Mouse (Mus musculus): ENCODE results near the gene Sectm1b. TPM values are rescaled to one million over a fixed set of nuclear protein-coding genes. Genes with fewer than 3 reads are reported as not detected.
"Not testable (repeated sequence)": the region's sequence is repeated elsewhere in the genome, so short reads cannot be mapped to it uniquely, and the experiment has no call there.

Gene Sectm1b
- polyA plus RNA-seq, 1 experiment, result not detected

DNA sequence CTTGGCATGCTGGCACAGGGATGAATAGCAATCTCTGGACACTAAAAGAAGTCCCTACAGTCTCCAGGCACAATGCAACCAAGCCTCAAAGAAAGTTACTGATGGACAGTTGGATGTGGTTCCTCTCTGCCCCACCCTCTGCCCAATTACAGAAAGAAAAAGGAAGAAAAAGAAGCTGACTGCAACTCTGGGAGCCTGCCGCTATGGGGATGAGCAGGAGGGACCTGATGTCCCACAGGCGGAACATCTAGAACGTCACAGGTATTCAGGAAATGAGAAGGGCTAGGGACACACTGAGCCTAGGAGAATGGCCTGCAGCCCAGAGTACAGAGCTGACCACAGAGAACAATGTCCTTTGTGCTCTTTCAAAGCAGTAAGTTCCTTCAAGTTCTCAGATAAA is 18.9 kb upstream of the Sectm1b start:
- Histone ChIP-seq H3K4me3 (replicated peaks) (no peak overlapping the region), H3K4me1 (ENCODE audit: control insufficient read depth) (peaks cover 2% of the 10 kb centered on the region; the same call in 1 of the 2 replicates), H3K27me3 (ENCODE audit: control insufficient read depth) (no peaks in the 10 kb centered on the region), H3K36me3 (ENCODE audit: control insufficient read depth) (no peaks in the 10 kb centered on the region), H3K9me3 (ENCODE audit: control insufficient read depth, low read length) (no peaks in the 10 kb centered on the region)
- TF ChIP-seq TAL1 (IDR thresholded peaks at IDR 0.05; ENCODE audit: low read length) (no peak), GATA1 (IDR thresholded peaks at IDR 0.05; ENCODE audit: low read length) (no peak)

DNA sequence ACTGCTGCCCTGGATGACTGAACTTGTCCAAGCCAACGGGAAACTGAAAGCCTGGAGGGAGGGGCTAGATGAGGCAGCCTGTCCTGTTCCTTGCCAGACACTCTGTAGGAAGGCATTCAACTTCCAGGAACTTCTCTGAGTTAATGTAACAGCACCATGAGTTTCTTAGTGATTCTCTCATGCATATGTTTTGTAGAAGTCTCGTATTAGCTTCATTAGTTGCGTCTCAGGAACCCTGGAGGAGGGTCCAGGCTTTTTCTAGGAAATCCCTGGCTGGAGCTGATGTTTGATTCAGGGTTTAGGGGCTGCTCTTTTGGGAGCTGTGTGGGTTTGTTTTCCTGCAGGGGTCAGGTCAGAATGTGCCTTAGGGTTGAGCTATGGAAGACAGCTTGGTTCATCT is 17.8 kb upstream of the Sectm1b start, which contains the start of gene Sectm1a:
Gene Sectm1a (minus strand): TSS at position 101 of the 400 bp plus-strand sequence.
- Histone ChIP-seq H3K4me3 (replicated peaks) (no peak within 1 kb of the TSS), H3K9me3 (ENCODE audit: control insufficient read depth, low read length) (no peaks in the 10 kb centered on the region), H3K4me1 (ENCODE audit: control insufficient read depth) (peaks cover 2% of the 10 kb centered on the region; the same call in 1 of the 2 replicates), H3K36me3 (ENCODE audit: control insufficient read depth) (no peaks in the 10 kb centered on the region), H3K27me3 (ENCODE audit: control insufficient read depth) (no peaks in the 10 kb centered on the region)
- TF ChIP-seq GATA1 (IDR thresholded peaks at IDR 0.05; ENCODE audit: low read length) (no peak), TAL1 (IDR thresholded peaks at IDR 0.05; ENCODE audit: low read length) (no peak)

- H3K4me3 ChIP-seq (replicated peaks), result no peak overlapping the region
- no peaks in the 10 kb centered on the region for H3K27me3 ChIP-seq (ENCODE audit: control insufficient read depth)
- H3K9me3 ChIP-seq (ENCODE audit: control insufficient read depth, low read length), result no peaks in the 10 kb centered on the region
- TF ChIP-seq TAL1 (IDR thresholded peaks at IDR 0.05; ENCODE audit: low read length) (no peak), GATA1 (IDR thresholded peaks at IDR 0.05; ENCODE audit: low read length) (no peak)
- no peaks in the 10 kb centered on the region for H3K36me3 ChIP-seq (ENCODE audit: control insufficient read depth)
- peaks cover 2% of the 10 kb centered on the region; the same call in 1 of the 2 replicates for H3K4me1 ChIP-seq (ENCODE audit: control insufficient read depth)
These were observed 17.0 kb upstream of the Sectm1b start for GRCm38 (mm10) chr11:121080330-121080729.

GRCm38 (mm10) chr11:121075655-121076054 is 12.3 kb upstream of the Sectm1b start:
- no peaks in the 10 kb centered on the region for H3K36me3 ChIP-seq (ENCODE audit: control insufficient read depth)
- H3K27me3 ChIP-seq (ENCODE audit: control insufficient read depth), result no peaks in the 10 kb centered on the region
- H3K4me1 ChIP-seq (ENCODE audit: control insufficient read depth), result no peaks in the 10 kb centered on the region
- H3K9me3 ChIP-seq (ENCODE audit: control insufficient read depth, low read length), result no peaks in the 10 kb centered on the region
- TF ChIP-seq GATA1 (IDR thresholded peaks at IDR 0.05; ENCODE audit: low read length), result no peak
- TF ChIP-seq TAL1 (IDR thresholded peaks at IDR 0.05; ENCODE audit: low read length), result no peak
- H3K4me3 ChIP-seq (replicated peaks), result no peak overlapping the region

- H3K36me3 ChIP-seq (ENCODE audit: control insufficient read depth); H3K27me3 ChIP-seq (ENCODE audit: control insufficient read depth); H3K4me3 ChIP-seq (replicated peaks); H3K4me1 ChIP-seq (ENCODE audit: control insufficient read depth); H3K9me3 ChIP-seq (ENCODE audit: control insufficient read depth, low read length): not testable (repeated sequence)
These were observed 6.3 kb upstream of the Sectm1b start for GRCm38 (mm10) chr11:121069662-121070061.

GRCm38 (mm10) chr11:121067895-121068294 is 4.5 kb upstream of the Sectm1b start:
- no peak for TF ChIP-seq TAL1 (IDR thresholded peaks at IDR 0.05; ENCODE audit: low read length)
- TF ChIP-seq GATA1 (IDR thresholded peaks at IDR 0.05; ENCODE audit: low read length), result no peak
- Histone ChIP-seq H3K4me3 (replicated peaks) (no peak overlapping the region), H3K27me3 (ENCODE audit: control insufficient read depth) (no peaks in the 10 kb centered on the region), H3K4me1 (ENCODE audit: control insufficient read depth) (no peaks in the 10 kb centered on the region), H3K9me3 (ENCODE audit: control insufficient read depth, low read length) (no peaks in the 10 kb centered on the region), H3K36me3 (ENCODE audit: control insufficient read depth) (no peaks in the 10 kb centered on the region)

- TF ChIP-seq GATA1 (IDR thresholded peaks at IDR 0.05; ENCODE audit: low read length) (no peak), TAL1 (IDR thresholded peaks at IDR 0.05; ENCODE audit: low read length) (no peak)
- Histone ChIP-seq H3K4me3 (replicated peaks) (no peak overlapping the region), H3K36me3 (ENCODE audit: control insufficient read depth) (no peaks in the 10 kb centered on the region), H3K27me3 (ENCODE audit: control insufficient read depth) (no peaks in the 10 kb centered on the region), H3K9me3 (ENCODE audit: control insufficient read depth, low read length) (no peaks in the 10 kb centered on the region), H3K4me1 (ENCODE audit: control insufficient read depth) (no peaks in the 10 kb centered on the region)
These were observed 828 bp upstream of the Sectm1b start for GRCm38 (mm10) chr11:121064197-121064596.

- Histone ChIP-seq H3K4me3 (replicated peaks) (no peak overlapping the region), H3K27me3 (ENCODE audit: control insufficient read depth) (no peaks in the 10 kb centered on the region), H3K36me3 (ENCODE audit: control insufficient read depth) (no peaks in the 10 kb centered on the region), H3K9me3 (ENCODE audit: control insufficient read depth, low read length) (no peaks in the 10 kb centered on the region), H3K4me1 (ENCODE audit: control insufficient read depth) (no peaks in the 10 kb centered on the region)
- no peak for TF ChIP-seq GATA1 (IDR thresholded peaks at IDR 0.05; ENCODE audit: low read length)
- no peak for TF ChIP-seq TAL1 (IDR thresholded peaks at IDR 0.05; ENCODE audit: low read length)
These were observed 1.8 kb downstream of the Sectm1b start for GRCm38 (mm10) chr11:121061615-121062014.

DNA sequence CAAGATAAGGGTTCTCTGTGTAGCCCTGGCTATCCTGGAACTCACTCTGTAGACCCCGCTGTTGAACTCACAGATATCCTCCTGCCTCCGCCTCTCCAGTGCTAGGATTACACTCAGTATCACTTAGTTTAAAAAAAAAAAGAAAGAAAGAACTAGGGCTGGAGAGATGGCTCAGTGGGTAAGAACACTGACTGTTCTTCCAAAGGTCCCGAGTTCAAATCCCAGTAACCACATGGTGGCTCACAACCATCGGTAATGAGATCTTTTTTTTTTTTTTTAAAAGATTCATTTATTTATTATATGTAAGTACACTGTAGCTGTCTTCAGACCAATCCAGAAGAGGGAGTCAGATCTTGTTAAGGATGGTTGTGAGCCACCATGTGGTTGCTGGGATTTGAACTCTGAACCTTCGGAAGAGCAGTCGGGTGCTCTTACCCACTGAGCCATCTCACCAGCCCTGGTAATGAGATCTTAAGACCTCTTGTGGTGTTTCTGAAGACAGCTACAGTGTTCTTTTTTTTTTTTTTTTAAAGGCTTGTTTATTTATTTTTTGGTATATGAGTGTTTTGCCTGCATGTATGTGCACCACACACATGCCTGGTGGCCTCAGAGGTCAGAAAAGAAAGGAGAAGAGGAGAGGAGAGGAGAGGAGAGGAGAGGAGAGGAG is 2.8 kb downstream of the Sectm1b start:
- H3K27me3 ChIP-seq (ENCODE audit: control insufficient read depth); H3K4me1 ChIP-seq (ENCODE audit: control insufficient read depth); H3K9me3 ChIP-seq (ENCODE audit: control insufficient read depth, low read length); H3K36me3 ChIP-seq (ENCODE audit: control insufficient read depth); H3K4me3 ChIP-seq (replicated peaks): not testable (repeated sequence)

- no peak for TF ChIP-seq TAL1 (IDR thresholded peaks at IDR 0.05; ENCODE audit: low read length)
- H3K4me3 ChIP-seq (replicated peaks), result no peak overlapping the region
- H3K9me3 ChIP-seq (ENCODE audit: control insufficient read depth, low read length), result no peaks in the 10 kb centered on the region
- H3K4me1 ChIP-seq (ENCODE audit: control insufficient read depth), result no peaks in the 10 kb centered on the region
- no peaks in the 10 kb centered on the region for H3K27me3 ChIP-seq (ENCODE audit: control insufficient read depth)
- no peaks in the 10 kb centered on the region for H3K36me3 ChIP-seq (ENCODE audit: control insufficient read depth)
These were observed 3.9 kb downstream of the Sectm1b start for GRCm38 (mm10) chr11:121059471-121059870.

All from erythroblast, embryonic 14.5 days (primary cell).